8 mouse cellular contexts compared by ENCODE assay signal in the genomic region with DNA sequence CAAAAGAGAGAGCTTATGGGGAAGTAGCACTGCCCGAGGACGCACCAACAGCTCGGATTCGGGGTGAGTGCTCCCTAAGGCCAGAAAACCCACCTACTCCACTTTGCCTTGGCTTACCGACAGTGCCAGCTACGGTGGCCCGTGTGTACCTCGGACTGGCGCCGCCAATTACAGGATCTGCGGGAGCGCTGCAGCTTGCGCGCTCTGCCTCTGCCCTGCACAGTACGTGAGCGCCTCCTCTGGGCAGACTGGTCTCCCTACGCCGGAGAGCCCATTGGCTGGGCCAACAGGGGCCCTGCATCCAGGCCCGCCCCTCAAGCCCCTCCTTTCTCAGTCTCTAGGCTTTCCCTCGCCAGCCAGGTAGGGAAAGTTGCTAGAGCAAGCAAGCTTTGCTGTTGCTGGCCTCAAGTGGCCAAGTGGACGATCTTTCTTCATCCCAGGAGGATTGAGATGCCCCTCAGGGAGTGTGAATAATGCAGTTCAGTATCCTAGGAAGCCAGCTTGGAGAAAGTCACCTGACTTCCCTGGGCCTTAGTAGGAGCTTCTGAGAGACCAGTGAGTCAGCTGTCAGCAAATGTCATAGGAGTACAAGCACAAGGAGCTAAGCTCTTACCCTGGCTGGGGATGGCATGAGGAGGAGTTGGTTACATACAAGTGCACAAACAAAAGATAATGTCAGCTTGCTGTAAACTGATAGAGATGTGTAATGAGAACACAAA. TPM values are rescaled to one million over a fixed set of nuclear protein-coding genes. Genes with fewer than 3 reads are reported as not detected.
DNase-seq lines count a peak whose midpoint lies in the region; ATAC-seq and TF ChIP-seq lines count a peak whose summit lies in the region.

A gene (minus strand): TSS at position 224 of the 719 bp plus-strand sequence.

- H3K4me1 ChIP-seq in forebrain, embryonic 12.5 days, result peaks cover 11% of the 10 kb centered on the region
- H3K4me1 ChIP-seq in heart, embryonic 16.5 days (ENCODE audit: control insufficient read depth, insufficient read depth, low read length), result peaks cover 7% of the 10 kb centered on the region
- peaks cover 9% of the 10 kb centered on the region for H3K4me1 ChIP-seq in liver, embryonic 12.5 days
- H3K4me1 ChIP-seq in stomach, postnatal 0 days (replicated peaks; ENCODE audit: control insufficient read depth, insufficient read depth), result no peaks in the 10 kb centered on the region

- H3K4me2 ChIP-seq in forebrain, embryonic 12.5 days, result peak within 1 kb of the TSS; percentile 82
- H3K4me2 ChIP-seq in heart, embryonic 16.5 days (ENCODE audit: low read depth, low read length), result peak within 1 kb of the TSS; percentile 86
- H3K4me2 ChIP-seq in liver, embryonic 12.5 days, result peak within 1 kb of the TSS; percentile 72
- H3K4me2 ChIP-seq in stomach, postnatal 0 days (replicated peaks; ENCODE audit: low read depth), result peak within 1 kb of the TSS; percentile 92

- TF ChIP-seq CTCF in stomach, postnatal 0 days (IDR thresholded peaks at IDR 0.05; ENCODE audit: low read depth), result peak; percentile 95

- TF ChIP-seq EP300 in stomach, postnatal 0 days (optimal IDR thresholded peaks at IDR 0.05), result no peak

- WGBS in forebrain, embryonic 12.5 days, result 0% methylated on average over 21 of the region's 21 CpGs
- WGBS in heart, embryonic 16.5 days, result under 1% methylated on average over 21 of the region's 21 CpGs
- 0% methylated on average over 21 of the region's 21 CpGs for WGBS in liver, embryonic 12.5 days (ENCODE audit: insufficient replicate concordance)
- under 1% methylated on average over 21 of the region's 21 CpGs for WGBS in stomach, postnatal 0 days

- H3K9me3 ChIP-seq in forebrain, embryonic 12.5 days, result no peaks in the 10 kb centered on the region
- H3K9me3 ChIP-seq in heart, embryonic 16.5 days (replicated peaks; ENCODE audit: control insufficient read depth, low read length), result no peaks in the 10 kb centered on the region
- no peaks in the 10 kb centered on the region for H3K9me3 ChIP-seq in liver, embryonic 12.5 days (replicated peaks)
- H3K9me3 ChIP-seq in stomach, postnatal 0 days (ENCODE audit: control insufficient read depth, low read length), result no peaks in the 10 kb centered on the region

- peak within 1 kb of the TSS; percentile 62 for H3K4me3 ChIP-seq in forebrain, embryonic 12.5 days (replicated peaks)
- peak within 1 kb of the TSS; percentile 64 for H3K4me3 ChIP-seq in heart, embryonic 16.5 days (ENCODE audit: low read length)
- H3K4me3 ChIP-seq in liver, embryonic 12.5 days, result peak within 1 kb of the TSS; percentile 49
- H3K4me3 ChIP-seq in stomach, postnatal 0 days (ENCODE audit: low read depth, low read length), result peak within 1 kb of the TSS; percentile 55

- peak within 1 kb of the TSS; percentile 65; the same call in 1 of the 2 replicates for H3K27ac ChIP-seq in forebrain, embryonic 12.5 days
- H3K27ac ChIP-seq in heart, embryonic 16.5 days (ENCODE audit: low read length), result peak within 1 kb of the TSS; percentile 56
- no peak within 1 kb of the TSS for H3K27ac ChIP-seq in liver, embryonic 12.5 days
- H3K27ac ChIP-seq in stomach, postnatal 0 days (replicated peaks), result peak within 1 kb of the TSS; percentile 86

- no peaks in the 10 kb centered on the region for H3K36me3 ChIP-seq in forebrain, embryonic 12.5 days (replicated peaks)
- H3K36me3 ChIP-seq in heart, embryonic 16.5 days (ENCODE audit: control insufficient read depth, insufficient read depth), result no peaks in the 10 kb centered on the region
- H3K36me3 ChIP-seq in liver, embryonic 12.5 days, result no peaks in the 10 kb centered on the region
- H3K36me3 ChIP-seq in stomach, postnatal 0 days (ENCODE audit: control insufficient read depth, insufficient read depth, low read length), result no peaks in the 10 kb centered on the region

- peak within 1 kb of the TSS; percentile 76 for H3K9ac ChIP-seq in forebrain, embryonic 12.5 days
- peak within 1 kb of the TSS; percentile 78 for H3K9ac ChIP-seq in heart, embryonic 16.5 days (ENCODE audit: low read length)
- H3K9ac ChIP-seq in liver, embryonic 12.5 days, result peak within 1 kb of the TSS; percentile 39
- H3K9ac ChIP-seq in stomach, postnatal 0 days (ENCODE audit: low read length), result peak within 1 kb of the TSS; percentile 75

- peak; percentile 37 for DNase-seq in CD4-positive helper T cell, adult 2 months (ENCODE audit: low read depth, low spot score)
- DNase-seq in c-Kit-positive CD71-negative TER-119-negative erythroid progenitor cells, embryonic 14.5 days (ENCODE audit: low read depth), result peak; percentile 71
- DNase-seq in kidney, postnatal 25 days, result peak; percentile 95 to 97
- DNase-seq in neural tube, embryonic 10.5 days (ENCODE audit: extremely low spot score, low spot score), result peak; percentile 85
- DNase-seq in stomach, postnatal 0 days (ENCODE audit: low spot score), result peak; percentile 96

- no peaks in the 10 kb centered on the region for H3K27me3 ChIP-seq in forebrain, embryonic 12.5 days
- peaks cover 4% of the 10 kb centered on the region; the same call in 1 of the 2 replicates for H3K27me3 ChIP-seq in heart, embryonic 16.5 days (ENCODE audit: control insufficient read depth, insufficient read depth, low read length)
- peaks cover 13% of the 10 kb centered on the region; the same call in 1 of the 2 replicates for H3K27me3 ChIP-seq in liver, embryonic 12.5 days (replicated peaks)
- no peaks in the 10 kb centered on the region for H3K27me3 ChIP-seq in stomach, postnatal 0 days (ENCODE audit: control insufficient read depth, insufficient read depth, low read length)

- ATAC-seq in forebrain, embryonic 12.5 days (ENCODE audit: low FRiP score), result peak; percentile 99
- ATAC-seq in heart, embryonic 16.5 days (replicated peaks; ENCODE audit: extremely low read depth, insufficient read depth, low FRiP score), result peak; percentile 98
- peak; percentile 93 for ATAC-seq in liver, embryonic 12.5 days
- peak; percentile 99 for ATAC-seq in stomach, postnatal 0 days (ENCODE audit: low FRiP score, low TSS enrichment)

RNA-seq across cellular contexts. Expression of the gene that starts here (rescaled TPM):
- 9.2 and 9.6 TPM in 2 replicates for polyA plus RNA-seq in forebrain, embryonic 12.5 days (2016; fragmentation: Nextera tagmentation; extraction: Ambion mirVana)
- polyA plus RNA-seq in heart, embryonic 16.5 days (2015; fragmentation: Nextera tagmentation; extraction: Ambion mirVana), result 0.68 and 1.3 TPM in 2 replicates
- 0.42 and 0.57 TPM in 2 replicates for polyA plus RNA-seq in liver, embryonic 12.5 days (2016; fragmentation: Nextera tagmentation; extraction: Ambion mirVana)
- 1.3 and 1.6 TPM in 2 replicates for polyA plus RNA-seq in stomach, postnatal 0 days (2015; fragmentation: Nextera tagmentation; extraction: Ambion mirVana)

Comparison
In these comparisons a context has a peak if more than half of its experiments do, and no peak if none do; other contexts are left out.
1. Peak in ATAC-seq, H3K4me3 ChIP-seq, H3K9ac ChIP-seq and H3K4me2 ChIP-seq in liver, embryonic 12.5 days; RNA of the gene not detected or under 1 TPM.
2. DNase-seq: peak in every context shown above with its lines; median percentile 96 in kidney, postnatal 25 days; 96 in stomach, postnatal 0 days; 85 in neural tube, embryonic 10.5 days; 71 in c-Kit-positive CD71-negative TER-119-negative erythroid progenitor cells, embryonic 14.5 days; 37 in CD4-positive helper T cell, adult 2 months.